Mouse (Mus musculus) olfactory bulb, adult 2 months (tissue): ENCODE results near the gene Nr2c1.

ENCODE experiments used
- CTCF ChIP-seq: fragments of 200-500 bp; IDR thresholded peaks from 2 replicates; pipeline ENCODE4 v1.5.1; 2012; ENCODE audit warnings: low read depth, mild to moderate bottlenecking, low read length, moderate library complexity; ENCODE audit not compliant: insufficient read depth
- POLR2A ChIP-seq: fragments of 200-500 bp; IDR thresholded peaks from 2 replicates; pipeline ENCODE4 v1.6.1; 2012; ENCODE audit warnings: mild to moderate bottlenecking, low read depth, low read length, moderate library complexity; ENCODE audit not compliant: insufficient read depth

GRCm38 (mm10) chr10:94120676-94121075 lies 27.1 kb upstream of the Nr2c1 start:
- TF ChIP-seq CTCF = no peak
- TF ChIP-seq POLR2A = no peak
